In the genomic region with DNA sequence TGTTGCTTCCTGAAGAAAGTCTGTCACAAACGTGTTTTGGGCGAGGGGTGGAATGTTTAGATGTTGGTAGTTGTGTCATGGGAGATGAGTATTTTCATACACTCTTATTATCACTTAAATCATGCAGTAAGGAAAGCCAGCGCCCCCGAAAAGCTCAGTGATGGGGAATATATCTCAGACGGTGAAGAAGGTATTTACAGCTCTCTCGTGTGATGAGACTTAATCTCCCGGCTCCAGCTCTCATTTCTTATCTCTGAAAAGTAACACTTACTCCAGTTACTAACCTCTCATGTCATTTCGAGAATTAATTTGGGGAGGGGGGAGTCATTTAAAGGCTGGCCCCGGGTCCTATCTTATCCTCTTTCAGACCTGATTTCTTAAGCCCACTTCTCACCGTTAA, we compare ENCODE assay signal across 18 mouse cellular contexts.
"Had no signal": no experiment of that assay in that cellular context is flagged by ENCODE, and none has a peak within 500 bp of the region (broad histone marks: within the 10 kb centered on the region; RNA-seq: fewer than 3 reads in every experiment).

No protein-coding gene starts in this region.

- ATAC-seq: midbrain, embryonic 13.5 days; midbrain, embryonic 16.5 days had no signal

- H3K4me1 ChIP-seq: midbrain, embryonic 13.5 days; neural tube, embryonic 13.5 days; neural tube, embryonic 15.5 days had no signal

- H3K4me3 ChIP-seq: midbrain, embryonic 10.5 days; midbrain, embryonic 13.5 days; myocyte; neural tube, embryonic 13.5 days; neural tube, embryonic 15.5 days had no signal

- H3K9ac ChIP-seq: lung, embryonic 14.5 days; midbrain, embryonic 13.5 days; neural tube, embryonic 13.5 days; neural tube, embryonic 15.5 days had no signal

- H3K9me3 ChIP-seq: midbrain, embryonic 10.5 days; midbrain, embryonic 13.5 days; neural tube, embryonic 13.5 days; neural tube, embryonic 15.5 days had no signal

- DNase-seq: lung, adult 18-20 months; lung, embryonic 14.5 days; lung, postnatal 10 days; lung, postnatal 4 days; retina, postnatal 1 day; right cerebral cortex, adult 18-20 months; right cerebral cortex, postnatal 25 days; right cerebral cortex, postnatal 4 days; spleen, adult 18-20 months; thymus, adult 18-20 months; thymus, postnatal 14 days; thymus, postnatal 36 days had no signal

- H3K27me3 ChIP-seq: midbrain, embryonic 13.5 days; neural tube, embryonic 13.5 days; neural tube, embryonic 15.5 days had no signal

- H3K4me2 ChIP-seq: lung, embryonic 14.5 days; midbrain, embryonic 13.5 days; neural tube, embryonic 13.5 days; neural tube, embryonic 15.5 days had no signal

- H3K27ac ChIP-seq: midbrain, embryonic 10.5 days; midbrain, embryonic 13.5 days; neural tube, embryonic 13.5 days; neural tube, embryonic 15.5 days had no signal
